Mouse (Mus musculus): ENCODE results near the gene Abcc6.

DNA sequence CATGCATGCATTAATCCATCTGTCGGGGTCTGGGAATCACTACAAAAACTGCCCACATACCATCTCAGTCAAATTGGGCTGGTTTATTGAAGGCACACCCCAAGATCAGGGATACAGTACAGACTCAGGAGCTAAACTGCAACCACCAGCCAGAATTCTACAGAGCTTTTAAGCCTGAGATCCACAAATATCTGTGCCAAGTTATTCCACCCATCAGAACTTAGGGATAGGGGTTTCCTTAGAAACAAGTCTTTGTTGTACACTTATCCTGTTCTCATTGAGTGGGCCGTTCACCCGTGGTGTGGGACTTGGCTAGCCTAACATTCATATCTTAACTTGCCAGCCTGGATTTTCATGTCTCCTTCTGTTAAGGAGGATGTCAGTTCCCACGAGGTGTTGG lies 81.0 kb downstream of the Abcc6 start:
- no peak for TF ChIP-seq CTCF (IDR thresholded peaks at IDR 0.05; ENCODE audit: low read depth)
- no peak for TF ChIP-seq EP300 (IDR thresholded peaks at IDR 0.05; ENCODE audit: low read depth)
